Mouse (Mus musculus) skeletal muscle tissue, adult 2 months (tissue): ENCODE measurements around the gene Lce1c.
"Not testable (repeated sequence)": the region's sequence is repeated elsewhere in the genome, so short reads cannot be mapped to it uniquely, and the experiment has no call there.

ENCODE experiments used
- DNase-seq: peaks from one replicate; pipeline ENCODE4 v3.0.0-alpha.2; 2012; ENCODE audit warnings: low read depth, low spot score

Gene Lce1c

GRCm38 (mm10) chr3:92678947-92679346, at the start of gene Lce1c:
Lce1c (plus strand) TSS chr3:92679247.
- DNase-seq = no peak

- no peak for DNase-seq
Observed at GRCm38 (mm10) chr3:92637745-92638652, 41.0 kb upstream of the Lce1c start.

GRCm38 (mm10) chr3:92638653-92638991, 40.4 kb upstream of the Lce1c start:
- DNase-seq = no peak

GRCm38 (mm10) chr3:92639854-92640253, 39.2 kb upstream of the Lce1c start:
- DNase-seq = no peak

GRCm38 (mm10) chr3:92648207-92648606, 30.8 kb upstream of the Lce1c start, which contains the start of gene Lce1a1:
Lce1a1 (minus strand) TSS chr3:92648307.
- no peak for DNase-seq

- DNase-seq = no peak
Observed at GRCm38 (mm10) chr3:92656826-92657225, 22.2 kb upstream of the Lce1c start, which contains the start of gene Lce1b. Lce1b (minus strand) TSS chr3:92656926.

GRCm38 (mm10) chr3:92670215-92670614, 8.8 kb upstream of the Lce1c start, which contains the start of gene Lce1a2:
Lce1a2 (minus strand) TSS chr3:92670315.
- no peak for DNase-seq

GRCm38 (mm10) chr3:92687110-92687509, 8.1 kb downstream of the Lce1c start, which contains the start of gene Lce1d:
Lce1d (minus strand) TSS chr3:92687210.
- no peak for DNase-seq

- not testable (repeated sequence) for DNase-seq
Observed at GRCm38 (mm10) chr3:92689154-92689553, 10.1 kb downstream of the Lce1c start.

GRCm38 (mm10) chr3:92691688-92692087, 12.6 kb downstream of the Lce1c start:
- no peak for DNase-seq

- DNase-seq = no peak
Observed at GRCm38 (mm10) chr3:92694613-92695012, 15.6 kb downstream of the Lce1c start.

- DNase-seq = no peak
Observed at GRCm38 (mm10) chr3:92708974-92709373, 29.9 kb downstream of the Lce1c start, which contains the start of gene Lce1e. Lce1e (minus strand) TSS chr3:92709074.

- no peak for DNase-seq
Observed at GRCm38 (mm10) chr3:92715122-92715521, 36.1 kb downstream of the Lce1c start.

GRCm38 (mm10) chr3:92720250-92720649, 41.2 kb downstream of the Lce1c start, which contains the start of gene Lce1f:
Lce1f (minus strand) TSS chr3:92720350.
- DNase-seq = no peak

GRCm38 (mm10) chr3:92722631-92723030, 43.6 kb downstream of the Lce1c start:
- no peak for DNase-seq
